Mouse (Mus musculus): Measurements from ENCODE around the gene Gtf2a1. TPM values are rescaled to one million over a fixed set of nuclear protein-coding genes. Genes with fewer than 3 reads are reported as not detected.

Gtf2a1 gene
- polyA plus RNA-seq, 1 experiment from 2014 or later = 37.6 TPM

GRCm38 (mm10) chr12:91604600-91604999 lies 14.3 kb upstream of the Gtf2a1 start:
- Histone ChIP-seq H3K4me3 (ENCODE audit: low read depth, low read length) (no peak overlapping the region), H3K4me2 (replicated peaks; ENCODE audit: low read depth, low read length) (no peak overlapping the region), H3K36me3 (ENCODE audit: control insufficient read depth, insufficient read depth, low read length) (no peaks in the 10 kb centered on the region), H3K27me3 (ENCODE audit: control insufficient read depth, insufficient read depth, low read length) (no peaks in the 10 kb centered on the region), H3K4me1 (ENCODE audit: control insufficient read depth, insufficient read depth, low read length) (no peaks in the 10 kb centered on the region), H3K9me3 (ENCODE audit: control insufficient read depth, low read depth, low read length) (no peaks in the 10 kb centered on the region), H3K9ac (replicated peaks; ENCODE audit: low read depth, low read length) (no peak overlapping the region), H3K27ac (ENCODE audit: low read length) (no peak overlapping the region)
- ATAC-seq (ENCODE audit: insufficient number of reproducible peaks, insufficient read depth, low FRiP score, low read depth) = 0 out of 2 replicates have a peak, but pooled peaks have one; percentile 42
- 24% methylated on average over 6 of the region's 6 CpGs for WGBS

- Histone ChIP-seq H3K9me3 (ENCODE audit: control insufficient read depth, low read depth, low read length) (no peaks in the 10 kb centered on the region), H3K36me3 (ENCODE audit: control insufficient read depth, insufficient read depth, low read length) (no peaks in the 10 kb centered on the region), H3K27me3 (ENCODE audit: control insufficient read depth, insufficient read depth, low read length) (no peaks in the 10 kb centered on the region), H3K27ac (ENCODE audit: low read length) (no peak overlapping the region), H3K4me2 (replicated peaks; ENCODE audit: low read depth, low read length) (no peak overlapping the region), H3K9ac (replicated peaks; ENCODE audit: low read depth, low read length) (no peak overlapping the region), H3K4me3 (ENCODE audit: low read depth, low read length) (no peak overlapping the region), H3K4me1 (ENCODE audit: control insufficient read depth, insufficient read depth, low read length) (peaks cover 11% of the 10 kb centered on the region)
- 98% methylated on average over 3 of the region's 3 CpGs for WGBS
- ATAC-seq (ENCODE audit: insufficient number of reproducible peaks, insufficient read depth, low FRiP score, low read depth) = no peak
These were observed 1.8 kb upstream of the Gtf2a1 start for GRCm38 (mm10) chr12:91592128-91592527.

GRCm38 (mm10) chr12:91591191-91591590 lies 904 bp upstream of the Gtf2a1 start:
- H3K4me1 ChIP-seq (ENCODE audit: control insufficient read depth, insufficient read depth, low read length) = peaks cover 13% of the 10 kb centered on the region
- no peaks in the 10 kb centered on the region for H3K36me3 ChIP-seq (ENCODE audit: control insufficient read depth, insufficient read depth, low read length)
- H3K4me3 ChIP-seq (ENCODE audit: low read depth, low read length) = peak overlapping the region; percentile 52; the same call in 1 of the 2 replicates
- H3K4me2 ChIP-seq (replicated peaks; ENCODE audit: low read depth, low read length) = peak overlapping the region; percentile 42
- 82% methylated on average over 1 of the region's 1 CpGs for WGBS
- ATAC-seq (ENCODE audit: insufficient number of reproducible peaks, insufficient read depth, low FRiP score, low read depth) = no peak
- peak overlapping the region; percentile 98 for H3K27ac ChIP-seq (ENCODE audit: low read length)
- no peaks in the 10 kb centered on the region for H3K27me3 ChIP-seq (ENCODE audit: control insufficient read depth, insufficient read depth, low read length)
- H3K9me3 ChIP-seq (ENCODE audit: control insufficient read depth, low read depth, low read length) = no peaks in the 10 kb centered on the region
- H3K9ac ChIP-seq (replicated peaks; ENCODE audit: low read depth, low read length) = peak overlapping the region; percentile 69; the same call in 1 of the 2 replicates

- ATAC-seq (ENCODE audit: insufficient number of reproducible peaks, insufficient read depth, low FRiP score, low read depth) = no peak
- Histone ChIP-seq H3K9ac (replicated peaks; ENCODE audit: low read depth, low read length) (peak overlapping the region; percentile 69), H3K4me3 (ENCODE audit: low read depth, low read length) (peak overlapping the region; percentile 52), H3K9me3 (ENCODE audit: control insufficient read depth, low read depth, low read length) (no peaks in the 10 kb centered on the region), H3K4me1 (ENCODE audit: control insufficient read depth, insufficient read depth, low read length) (peaks cover 13% of the 10 kb centered on the region), H3K36me3 (ENCODE audit: control insufficient read depth, insufficient read depth, low read length) (peaks cover 3% of the 10 kb centered on the region; the same call in 1 of the 2 replicates), H3K4me2 (replicated peaks; ENCODE audit: low read depth, low read length) (peak overlapping the region; percentile 42), H3K27ac (ENCODE audit: low read length) (peak overlapping the region; percentile 98), H3K27me3 (ENCODE audit: control insufficient read depth, insufficient read depth, low read length) (no peaks in the 10 kb centered on the region)
- WGBS = 29% methylated on average over 6 of the region's 6 CpGs
These were observed 429 bp upstream of the Gtf2a1 start for GRCm38 (mm10) chr12:91590716-91591115.

- H3K27ac ChIP-seq (ENCODE audit: low read length) = peak overlapping the region; percentile 100
- WGBS = 0% methylated on average over 11 of the region's 11 CpGs
- H3K9ac ChIP-seq (replicated peaks; ENCODE audit: low read depth, low read length) = peak overlapping the region; percentile 100
- peaks cover 13% of the 10 kb centered on the region for H3K4me1 ChIP-seq (ENCODE audit: control insufficient read depth, insufficient read depth, low read length)
- no peak for ATAC-seq (ENCODE audit: insufficient number of reproducible peaks, insufficient read depth, low FRiP score, low read depth)
- H3K4me3 ChIP-seq (ENCODE audit: low read depth, low read length) = peak overlapping the region; percentile 52
- H3K4me2 ChIP-seq (replicated peaks; ENCODE audit: low read depth, low read length) = no peak overlapping the region
- H3K9me3 ChIP-seq (ENCODE audit: control insufficient read depth, low read depth, low read length) = no peaks in the 10 kb centered on the region
- no peaks in the 10 kb centered on the region for H3K27me3 ChIP-seq (ENCODE audit: control insufficient read depth, insufficient read depth, low read length)
- peaks cover 11% of the 10 kb centered on the region; the same call in 1 of the 2 replicates for H3K36me3 ChIP-seq (ENCODE audit: control insufficient read depth, insufficient read depth, low read length)
These were observed 793 bp downstream of the Gtf2a1 start for GRCm38 (mm10) chr12:91589542-91589846.

GRCm38 (mm10) chr12:91588670-91589541 lies 1.4 kb downstream of the Gtf2a1 start:
- ATAC-seq (ENCODE audit: insufficient number of reproducible peaks, insufficient read depth, low FRiP score, low read depth) = no peak
- H3K36me3 ChIP-seq (ENCODE audit: control insufficient read depth, insufficient read depth, low read length) = peaks cover 14% of the 10 kb centered on the region; the same call in 1 of the 2 replicates
- WGBS = under 1% methylated on average over 59 of the region's 83 CpGs
- H3K9me3 ChIP-seq (ENCODE audit: control insufficient read depth, low read depth, low read length) = no peaks in the 10 kb centered on the region
- H3K27me3 ChIP-seq (ENCODE audit: control insufficient read depth, insufficient read depth, low read length) = no peaks in the 10 kb centered on the region
- H3K9ac ChIP-seq (replicated peaks; ENCODE audit: low read depth, low read length) = peak overlapping the region; percentile 100
- H3K27ac ChIP-seq (ENCODE audit: low read length) = peak overlapping the region; percentile 100
- H3K4me3 ChIP-seq (ENCODE audit: low read depth, low read length) = peak overlapping the region; percentile 52
- peak overlapping the region; percentile 58; the same call in 1 of the 2 replicates for H3K4me2 ChIP-seq (replicated peaks; ENCODE audit: low read depth, low read length)
- peaks cover 13% of the 10 kb centered on the region for H3K4me1 ChIP-seq (ENCODE audit: control insufficient read depth, insufficient read depth, low read length)

GRCm38 (mm10) chr12:91588176-91588669 lies 2.1 kb downstream of the Gtf2a1 start:
- peak; percentile 92 for ATAC-seq (ENCODE audit: insufficient number of reproducible peaks, insufficient read depth, low FRiP score, low read depth)
- under 1% methylated on average over 32 of the region's 32 CpGs for WGBS

GRCm38 (mm10) chr12:91587491-91588033 lies 2.7 kb downstream of the Gtf2a1 start:
- Histone ChIP-seq H3K9me3 (ENCODE audit: control insufficient read depth, low read depth, low read length) (no peaks in the 10 kb centered on the region), H3K4me2 (replicated peaks; ENCODE audit: low read depth, low read length) (peak overlapping the region; percentile 58), H3K9ac (replicated peaks; ENCODE audit: low read depth, low read length) (peak overlapping the region; percentile 100), H3K36me3 (ENCODE audit: control insufficient read depth, insufficient read depth, low read length) (peaks cover 22% of the 10 kb centered on the region; the same call in 1 of the 2 replicates), H3K27ac (ENCODE audit: low read length) (peak overlapping the region; percentile 100), H3K4me1 (ENCODE audit: control insufficient read depth, insufficient read depth, low read length) (peaks cover 13% of the 10 kb centered on the region), H3K27me3 (ENCODE audit: control insufficient read depth, insufficient read depth, low read length) (no peaks in the 10 kb centered on the region), H3K4me3 (ENCODE audit: low read depth, low read length) (peak overlapping the region; percentile 52)
- 4% methylated on average over 5 of the region's 5 CpGs for WGBS
- no peak for ATAC-seq (ENCODE audit: insufficient number of reproducible peaks, insufficient read depth, low FRiP score, low read depth)

More at GRCm38 (mm10) chr12:91588176-91588669, 2.1 kb downstream of the Gtf2a1 start:
- Histone ChIP-seq H3K36me3 (ENCODE audit: control insufficient read depth, insufficient read depth, low read length) (peaks cover 17% of the 10 kb centered on the region; the same call in 1 of the 2 replicates), H3K27ac (ENCODE audit: low read length) (peak overlapping the region; percentile 100), H3K4me1 (ENCODE audit: control insufficient read depth, insufficient read depth, low read length) (peaks cover 13% of the 10 kb centered on the region), H3K9me3 (ENCODE audit: control insufficient read depth, low read depth, low read length) (no peaks in the 10 kb centered on the region), H3K27me3 (ENCODE audit: control insufficient read depth, insufficient read depth, low read length) (no peaks in the 10 kb centered on the region), H3K4me3 (ENCODE audit: low read depth, low read length) (peak overlapping the region; percentile 52), H3K4me2 (replicated peaks; ENCODE audit: low read depth, low read length) (peak overlapping the region; percentile 58), H3K9ac (replicated peaks; ENCODE audit: low read depth, low read length) (peak overlapping the region; percentile 100)

All from stomach, embryonic 14.5 days (tissue).